Mouse (Mus musculus) lung, postnatal 0 days (tissue): Measurements from ENCODE around the gene Zfp692.

Experiments used
- CTCF ChIP-seq: IDR thresholded peaks from 2 replicates; pipeline ENCODE4 v1.5.1; 2016; ENCODE audit warnings: antibody characterized with exemption, mild to moderate bottlenecking
- EP300 ChIP-seq: IDR thresholded peaks from 2 replicates; pipeline ENCODE4 v1.6.1; 2016; ENCODE audit warnings: antibody characterized with exemption, mild to moderate bottlenecking, control low read depth

- TF ChIP-seq CTCF (no peak), EP300 (no peak)
Measured at GRCm38 (mm10) chr11:58302774-58303445, 4.0 kb upstream of the Zfp692 start.
